Mouse (Mus musculus) kidney, adult 11 months (tissue): ENCODE data around the gene Rmnd5b.
"Not testable (repeated sequence)": the region's sequence is repeated elsewhere in the genome, so short reads cannot be mapped to it uniquely, and the experiment has no call there.

Source experiments
- DNase-seq: peaks from one replicate; pipeline ENCODE4 v3.0.0; 2022

The Rmnd5b gene

DNA sequence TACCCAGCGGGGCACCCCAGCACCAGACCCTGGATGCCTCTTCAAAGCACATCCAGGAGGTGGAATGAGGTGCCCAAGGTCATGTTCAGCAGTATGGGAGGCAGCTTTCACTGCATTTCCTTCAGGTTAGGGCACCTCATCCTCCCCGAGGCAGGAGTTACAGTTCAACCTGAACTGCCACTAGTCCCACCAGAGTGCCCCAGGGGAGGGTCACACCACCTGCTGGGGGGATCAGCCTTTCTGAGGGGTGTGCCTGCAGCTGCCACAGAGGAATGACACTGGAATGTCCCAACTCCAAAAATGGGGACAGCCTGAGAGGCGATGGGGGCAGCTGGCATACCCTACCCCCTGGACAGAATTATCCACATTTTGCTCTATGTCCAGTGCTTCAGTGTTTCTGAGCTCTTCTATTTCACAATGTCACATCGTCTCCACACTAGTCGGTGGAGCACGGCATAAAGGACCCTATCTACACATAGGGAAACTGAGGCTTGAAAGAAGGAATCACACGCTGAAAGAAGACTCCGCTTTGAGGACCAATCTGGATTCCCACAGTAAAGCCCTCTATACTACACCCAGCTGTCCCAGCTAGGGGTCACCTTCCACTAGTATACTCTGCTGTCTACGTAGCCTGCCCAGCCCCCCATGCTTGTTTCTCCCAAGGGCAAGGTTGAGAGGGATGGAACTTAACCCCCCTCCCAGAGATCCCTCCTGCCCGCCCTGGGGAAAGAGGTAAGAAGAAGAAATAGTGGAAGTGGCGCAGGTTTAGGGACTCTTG lies 13.6 kb upstream of the Rmnd5b start:
- no peak for DNase-seq

GRCm38 (mm10) chr11:51648566-51648965 lies 12.9 kb upstream of the Rmnd5b start:
- DNase-seq, result no peak

DNA sequence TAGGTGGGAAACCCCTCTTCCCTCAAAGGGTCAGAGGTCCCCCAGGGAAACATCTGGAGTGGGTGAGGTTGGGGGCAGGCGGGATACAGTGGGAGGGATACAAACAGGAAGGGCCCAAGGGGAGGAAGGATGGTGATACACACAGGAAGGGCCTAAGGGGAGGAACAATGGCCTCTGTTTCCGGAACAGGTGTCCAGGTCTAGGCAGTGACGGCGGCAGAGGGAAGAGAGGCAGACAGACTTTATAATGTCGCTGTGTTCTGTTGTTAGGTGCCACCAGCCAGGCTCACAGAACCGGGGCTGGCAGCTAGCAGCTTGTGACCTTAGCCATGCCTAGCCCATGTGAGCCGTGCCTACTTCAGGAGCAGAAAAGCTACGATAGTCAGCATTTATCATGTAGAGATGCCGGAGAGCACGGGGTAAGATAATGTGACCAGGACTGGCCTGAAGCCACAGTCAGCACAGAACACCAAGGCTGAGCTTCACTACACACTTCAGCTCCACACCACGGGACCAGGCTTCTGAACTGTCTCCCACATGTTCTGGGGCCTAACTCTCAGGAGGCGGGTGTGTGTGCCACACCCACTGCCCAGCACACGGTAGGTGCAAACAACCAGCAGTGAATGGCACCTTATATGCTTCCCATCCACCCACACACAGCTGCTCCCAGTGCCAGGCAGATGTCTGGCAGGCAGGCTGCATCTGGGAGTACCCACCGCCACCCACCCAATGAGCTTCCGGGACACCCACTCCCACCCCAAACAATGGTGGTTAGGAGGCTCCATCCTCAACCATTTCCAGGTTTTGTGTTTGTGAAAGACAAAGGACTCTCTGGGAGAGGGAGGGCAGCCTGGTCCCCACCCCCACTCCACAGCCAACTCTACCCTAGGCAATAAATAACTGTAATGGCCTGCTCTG lies 11.3 kb upstream of the Rmnd5b start:
- DNase-seq, result peak; percentile 78

- DNase-seq, result no peak
Observed at GRCm38 (mm10) chr11:51646245-51646644, 10.5 kb upstream of the Rmnd5b start.

DNA sequence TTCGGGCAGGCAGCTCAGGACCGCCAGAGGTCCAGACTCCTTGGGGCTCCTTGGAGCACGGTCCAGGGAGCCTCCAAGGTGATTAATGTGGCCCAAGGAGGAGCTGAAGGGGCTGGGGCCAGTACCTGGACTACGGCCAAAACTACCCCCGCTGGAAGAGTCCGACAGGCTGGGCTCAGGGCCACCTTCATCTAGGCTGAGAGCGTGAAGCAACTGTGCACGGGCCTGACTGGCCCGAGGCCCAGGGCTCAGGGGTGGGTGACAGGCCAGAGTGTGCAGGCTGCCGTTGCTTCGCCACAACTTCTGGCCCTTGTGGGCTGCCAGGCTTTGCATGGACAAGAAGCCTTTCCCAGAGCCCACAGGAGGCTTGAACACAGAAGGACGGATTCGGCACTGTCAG lies 9.6 kb upstream of the Rmnd5b start:
- DNase-seq, result no peak

GRCm38 (mm10) chr11:51644217-51644616 lies 8.5 kb upstream of the Rmnd5b start:
- DNase-seq, result no peak

GRCm38 (mm10) chr11:51643761-51644160 lies 8.1 kb upstream of the Rmnd5b start:
- no peak for DNase-seq

DNA sequence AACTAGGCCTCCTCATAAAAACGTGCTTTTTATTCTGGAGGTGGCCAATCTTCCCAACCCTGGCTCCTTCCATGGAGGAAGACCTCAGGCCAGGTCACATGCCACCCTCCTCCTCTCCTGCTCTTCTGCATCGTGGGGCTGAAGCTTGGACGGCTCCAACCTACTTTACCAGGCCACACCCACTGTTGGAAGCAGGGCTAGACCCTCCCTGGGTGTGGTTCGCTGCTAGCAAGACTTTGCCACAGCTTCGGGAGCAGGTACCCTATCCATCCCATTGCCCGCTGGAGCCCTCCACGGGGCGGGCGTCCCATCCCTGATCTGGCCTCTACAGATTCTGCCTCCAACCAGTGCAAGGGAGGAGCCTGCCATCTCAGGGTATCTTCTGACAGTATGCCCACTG lies 7.5 kb upstream of the Rmnd5b start:
- no peak for DNase-seq

DNA sequence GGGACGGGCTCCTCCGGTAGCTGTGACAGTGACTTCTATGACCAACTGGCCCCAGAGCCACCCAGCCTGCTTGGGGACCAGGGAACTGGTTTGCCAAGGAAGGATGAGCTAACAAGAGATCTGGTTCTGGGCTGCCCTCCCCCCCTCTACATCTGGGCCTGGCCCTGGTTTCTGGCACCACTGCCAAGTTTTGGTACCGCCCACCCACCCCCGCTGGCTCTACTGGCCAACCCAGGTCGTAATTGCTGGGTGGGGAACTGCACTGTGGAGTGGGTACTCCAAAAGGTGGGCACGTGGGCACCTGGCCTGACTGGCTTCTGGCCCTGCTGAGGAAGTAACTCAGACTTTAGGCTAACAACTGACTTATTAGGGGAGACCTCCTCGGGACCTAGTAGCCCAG lies 5.1 kb upstream of the Rmnd5b start:
- no peak for DNase-seq

DNA sequence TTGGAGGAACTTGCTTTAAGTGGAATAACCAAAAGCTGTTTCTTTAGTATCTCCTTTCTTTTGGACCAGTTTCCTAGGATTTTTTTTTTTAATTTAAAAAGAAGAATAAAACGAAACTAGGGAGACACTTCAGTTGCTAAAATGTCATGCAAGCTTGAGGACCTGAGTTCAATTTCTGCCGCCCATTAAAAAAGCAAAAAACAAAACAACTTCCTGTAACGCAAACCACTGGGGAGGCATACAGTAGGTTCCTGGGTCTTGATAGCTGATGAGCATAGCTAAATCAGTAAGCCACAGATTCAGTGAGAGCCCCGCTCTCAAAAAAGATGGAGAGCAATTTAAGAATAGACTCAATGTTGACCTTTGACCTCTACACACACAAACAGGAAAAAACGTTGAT lies 2.8 kb upstream of the Rmnd5b start:
- no peak for DNase-seq

DNA sequence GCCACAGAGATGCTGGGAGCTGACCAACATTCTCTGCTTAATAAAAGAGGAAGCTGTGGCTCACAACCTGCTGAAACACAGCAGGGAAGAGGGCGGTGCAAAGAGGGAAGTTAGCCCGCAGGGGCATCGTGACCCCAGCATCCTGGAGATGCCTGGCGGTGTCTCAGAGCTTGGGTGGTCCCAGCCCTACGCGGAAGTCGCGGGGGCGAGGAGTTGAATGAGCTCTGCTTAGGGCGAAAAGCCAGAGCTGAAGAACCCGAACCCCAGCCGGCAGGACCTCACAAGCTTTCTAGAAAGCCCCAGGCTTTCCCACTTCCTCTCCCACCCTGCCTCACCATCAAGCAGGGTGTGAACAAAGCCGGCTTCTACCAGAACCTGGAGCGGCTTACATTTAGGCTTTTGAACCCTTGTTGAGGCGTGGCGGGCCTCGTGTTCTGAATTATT lies 2.3 kb upstream of the Rmnd5b start:
- no peak for DNase-seq

- peak; percentile 66 for DNase-seq
Observed at GRCm38 (mm10) chr11:51636323-51636684, 608 bp upstream of the Rmnd5b start.

- no peak for DNase-seq
Observed at GRCm38 (mm10) chr11:51635127-51635524, 570 bp downstream of the Rmnd5b start.

GRCm38 (mm10) chr11:51633721-51634120 lies 2.0 kb downstream of the Rmnd5b start:
- DNase-seq, result no peak

DNA sequence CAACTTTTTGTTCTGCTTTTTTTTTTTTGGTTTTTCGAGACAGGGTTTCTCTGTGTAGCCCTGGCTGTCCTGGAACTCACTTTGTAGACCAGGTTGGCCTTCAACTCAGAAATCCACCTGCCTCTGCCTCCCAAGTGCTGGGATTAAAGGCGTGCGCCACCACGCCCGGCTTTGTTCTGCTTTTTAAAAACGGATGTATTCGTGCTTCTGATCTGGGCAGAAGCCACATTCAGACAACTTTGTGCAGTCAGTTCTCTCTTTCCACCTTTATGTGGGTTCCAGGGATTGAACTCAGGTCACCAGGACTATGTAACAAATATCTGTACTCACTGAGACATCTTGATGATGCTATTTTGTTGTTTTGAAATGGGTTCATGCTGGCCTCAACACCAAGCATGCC lies 2.5 kb downstream of the Rmnd5b start:
- DNase-seq, result not testable (repeated sequence)

- no peak for DNase-seq
Observed at GRCm38 (mm10) chr11:51632130-51632753, 3.5 kb downstream of the Rmnd5b start.

GRCm38 (mm10) chr11:51629651-51630314 lies 5.9 kb downstream of the Rmnd5b start:
- no peak for DNase-seq

GRCm38 (mm10) chr11:51627907-51628306 lies 7.8 kb downstream of the Rmnd5b start:
- no peak for DNase-seq

DNA sequence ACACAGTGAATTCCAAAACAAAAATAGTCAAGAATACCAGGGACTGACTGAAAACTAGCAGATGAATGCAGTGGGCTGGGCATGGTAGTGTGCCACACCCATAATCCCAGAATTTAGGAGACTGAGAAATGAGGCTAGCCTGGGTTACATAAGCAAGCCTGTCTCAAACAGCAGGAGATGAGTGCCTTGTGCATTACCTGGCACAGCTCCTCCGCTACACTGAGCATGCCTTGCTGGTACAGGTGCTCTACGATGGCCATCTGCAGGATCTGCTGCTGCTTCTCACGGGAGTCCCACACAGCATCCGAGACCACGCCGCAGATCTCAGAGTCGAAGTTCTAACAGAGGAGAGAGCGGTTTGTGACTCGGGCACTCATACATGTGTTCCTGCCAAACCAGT lies 8.3 kb downstream of the Rmnd5b start:
- DNase-seq, result no peak

DNA sequence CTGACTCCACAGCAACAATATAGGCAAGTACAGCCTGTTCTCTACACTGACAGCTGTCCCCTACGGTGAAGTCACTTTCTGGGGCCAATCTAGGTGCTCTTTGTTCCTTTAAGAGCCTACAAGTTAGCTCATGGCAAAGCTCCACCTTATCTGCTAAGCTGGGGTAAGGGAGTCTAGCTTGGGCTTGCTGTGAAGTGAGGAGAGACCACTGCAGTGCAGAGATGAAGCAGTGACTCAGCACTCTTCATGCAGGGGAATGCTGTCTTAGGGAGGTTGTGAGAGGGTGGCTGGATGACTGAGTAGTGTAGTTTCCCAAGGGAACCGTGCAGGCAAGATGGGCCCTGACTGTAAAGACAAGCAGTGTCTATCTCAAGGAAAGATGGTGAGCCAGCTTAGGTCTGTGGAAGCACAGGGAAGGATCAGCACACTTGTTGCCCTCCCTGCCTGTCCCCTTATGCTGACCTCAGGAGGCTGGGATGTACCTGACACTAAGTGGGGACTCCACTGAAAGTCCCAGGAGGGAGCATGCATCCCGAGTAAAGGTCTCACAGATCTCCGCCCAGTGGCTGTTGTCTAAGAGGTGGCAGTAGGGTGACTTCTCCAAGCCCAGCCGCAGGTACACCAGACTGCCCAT lies 10.4 kb downstream of the Rmnd5b start:
- DNase-seq, result no peak

DNA sequence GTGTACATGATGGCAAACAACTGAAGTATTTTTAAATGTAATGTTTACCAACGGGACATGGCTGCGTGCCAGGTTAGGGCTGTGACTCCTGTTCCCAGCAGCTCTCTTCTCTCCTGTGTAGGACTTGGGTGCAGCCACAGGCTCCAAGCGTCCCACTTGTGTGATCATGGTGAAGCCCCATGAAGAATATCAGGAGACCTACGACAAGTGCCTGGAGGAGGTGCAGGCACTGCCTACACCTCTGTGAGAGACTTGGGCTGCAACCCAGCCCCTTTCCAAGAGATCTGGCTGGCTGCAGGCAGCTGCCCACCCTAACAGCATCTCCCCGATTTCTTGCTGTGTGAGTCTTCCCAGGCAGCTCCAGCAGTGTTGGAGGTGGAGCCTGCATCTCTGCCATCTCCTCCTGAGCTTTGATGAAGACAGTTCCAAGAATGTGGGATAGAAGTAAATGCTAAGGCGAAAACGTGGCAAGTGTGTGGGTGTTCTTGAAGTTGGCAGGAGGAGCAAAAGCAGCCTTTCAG lies 12.7 kb downstream of the Rmnd5b start:
- DNase-seq, result no peak

- DNase-seq, result peak; percentile 52
Observed at GRCm38 (mm10) chr11:51621776-51622175, 13.9 kb downstream of the Rmnd5b start.
